Mouse (Mus musculus) erythroblast, embryonic 14.5 days (primary cell): ENCODE measurements around the gene Sdcbp2. TPM values are rescaled to one million over a fixed set of nuclear protein-coding genes. Genes with fewer than 3 reads are reported as not detected.

Experiments
- H3K27me3 ChIP-seq: 2 replicates; pipeline ENCODE4 v1.6.1; 2012; ENCODE audit warnings: inconsistent platforms; ENCODE audit not compliant: control insufficient read depth
- H3K36me3 ChIP-seq: 2 replicates; pipeline ENCODE4 v1.6.1; 2012; ENCODE audit warnings: mild to moderate bottlenecking, inconsistent platforms; ENCODE audit not compliant: control insufficient read depth
- H3K4me1 ChIP-seq: 2 replicates; pipeline ENCODE4 v1.6.1; 2012; ENCODE audit warnings: inconsistent platforms; ENCODE audit not compliant: control insufficient read depth
- H3K4me3 ChIP-seq: replicated peaks from 2 replicates; pipeline ENCODE3; 2012; ENCODE audit warnings: moderate library complexity, mild to moderate bottlenecking, inconsistent platforms
- H3K9me3 ChIP-seq: 2 replicates; pipeline ENCODE4 v1.6.1; 2012; ENCODE audit warnings: low read length, inconsistent platforms, mixed read lengths; ENCODE audit not compliant: control insufficient read depth
- GATA1 ChIP-seq: IDR thresholded peaks from 2 replicates; pipeline ENCODE4 v1.6.1; 2012; ENCODE audit warnings: low read length, inconsistent platforms, mixed read lengths
- TAL1 ChIP-seq: IDR thresholded peaks from 3 replicates; pipeline ENCODE4 v1.6.1; 2012; ENCODE audit warnings: low read length, inconsistent platforms, mixed read lengths
- polyA plus RNA-seq: library from polyadenylated mRNA; stranded (reverse); fragments of >175 nt; gene quantifications from 2 replicates; pipeline ENCODE4 v1.2.3, GENCODE M21; 2012

The Sdcbp2 gene
- polyA plus RNA-seq, 1 experiment: not detected

- Histone ChIP-seq H3K4me1 (no peaks in the 10 kb centered on the region), H3K9me3 (no peaks in the 10 kb centered on the region), H3K4me3 (no peak overlapping the region), H3K36me3 (peaks cover 26% of the 10 kb centered on the region), H3K27me3 (no peaks in the 10 kb centered on the region)
- TF ChIP-seq TAL1 (no peak), GATA1 (no peak)
Observed at GRCm38 (mm10) chr2:151564006-151564405, 8.4 kb upstream of the Sdcbp2 start.

DNA sequence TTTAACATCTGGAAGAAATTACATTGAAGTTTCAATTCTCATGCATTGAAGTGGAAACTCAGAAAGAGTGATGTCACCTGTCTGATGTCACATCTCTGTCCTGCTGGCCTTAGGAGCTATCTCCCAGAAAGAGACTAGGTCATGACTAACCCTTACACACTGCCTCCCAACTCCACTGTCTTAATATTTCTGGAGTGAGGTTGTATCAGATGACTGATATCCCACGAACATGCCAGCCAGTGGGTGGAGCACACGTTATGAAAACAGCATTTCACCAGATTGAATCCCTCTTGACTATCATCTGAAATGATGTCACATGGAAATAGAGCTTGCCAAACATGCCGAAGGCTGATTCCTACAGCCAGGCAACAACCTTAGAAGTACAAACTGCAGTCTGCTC lies 7.4 kb upstream of the Sdcbp2 start:
- H3K4me1 ChIP-seq: no peaks in the 10 kb centered on the region
- H3K27me3 ChIP-seq: no peaks in the 10 kb centered on the region
- H3K9me3 ChIP-seq: no peaks in the 10 kb centered on the region
- peaks cover 17% of the 10 kb centered on the region for H3K36me3 ChIP-seq
- no peak for TF ChIP-seq GATA1
- no peak for TF ChIP-seq TAL1
- no peak overlapping the region for H3K4me3 ChIP-seq

GRCm38 (mm10) chr2:151566856-151567255 lies 5.6 kb upstream of the Sdcbp2 start:
- Histone ChIP-seq H3K4me3 (no peak overlapping the region), H3K9me3 (no peaks in the 10 kb centered on the region), H3K4me1 (no peaks in the 10 kb centered on the region), H3K27me3 (no peaks in the 10 kb centered on the region), H3K36me3 (peaks cover 6% of the 10 kb centered on the region)
- no peak for TF ChIP-seq TAL1
- no peak for TF ChIP-seq GATA1

DNA sequence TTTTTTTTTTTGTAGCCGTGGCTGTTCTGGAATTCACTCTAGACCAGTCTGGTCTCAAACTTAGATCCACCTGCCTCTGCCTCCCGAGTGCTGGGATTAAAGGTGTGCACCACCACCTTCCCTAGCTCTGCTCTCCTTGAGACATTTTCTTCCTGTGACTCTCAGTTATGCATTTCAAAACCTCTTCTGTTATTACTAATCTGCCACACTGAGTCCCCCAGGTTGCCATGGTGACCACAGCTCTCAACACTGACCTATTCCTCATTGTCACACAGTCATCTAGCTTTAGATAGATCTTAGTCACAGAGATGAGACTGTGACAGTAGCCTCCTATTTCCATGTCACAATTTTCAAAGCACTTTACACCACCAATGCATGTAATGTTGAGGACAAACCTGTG lies 3.0 kb upstream of the Sdcbp2 start:
- Histone ChIP-seq H3K4me3 (no peak overlapping the region), H3K4me1 (no peaks in the 10 kb centered on the region), H3K9me3 (no peaks in the 10 kb centered on the region), H3K36me3 (no peaks in the 10 kb centered on the region), H3K27me3 (no peaks in the 10 kb centered on the region)
- TF ChIP-seq GATA1 (no peak), TAL1 (no peak)

DNA sequence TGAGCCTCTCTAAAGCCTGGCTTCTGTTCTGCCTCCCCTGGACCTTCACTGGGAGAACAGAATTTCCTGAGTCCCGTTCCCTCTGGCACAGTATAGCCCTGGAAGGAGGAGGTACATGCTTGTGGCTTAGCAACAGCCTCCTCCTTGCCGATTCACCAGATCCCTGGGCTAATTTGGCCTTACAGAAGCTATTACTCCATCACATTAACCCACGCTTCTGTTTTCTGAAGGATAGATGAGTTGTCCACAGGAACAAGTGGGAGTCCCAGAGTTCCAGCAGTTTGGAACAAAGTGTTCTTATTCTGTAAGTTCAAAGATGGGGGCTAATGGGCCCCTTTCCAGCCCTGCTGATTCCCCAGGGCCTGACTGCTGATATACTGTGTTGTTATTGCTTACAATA lies 1.2 kb downstream of the Sdcbp2 start:
- H3K9me3 ChIP-seq: no peaks in the 10 kb centered on the region
- no peak for TF ChIP-seq TAL1
- no peak for TF ChIP-seq GATA1
- peaks cover 18% of the 10 kb centered on the region for H3K27me3 ChIP-seq
- no peaks in the 10 kb centered on the region for H3K36me3 ChIP-seq
- peaks cover 7% of the 10 kb centered on the region for H3K4me1 ChIP-seq
- no peak overlapping the region for H3K4me3 ChIP-seq

- H3K27me3 ChIP-seq: peaks cover 18% of the 10 kb centered on the region
- TF ChIP-seq TAL1 (no peak), GATA1 (no peak)
- H3K4me1 ChIP-seq: peaks cover 7% of the 10 kb centered on the region
- no peak overlapping the region for H3K4me3 ChIP-seq
- no peaks in the 10 kb centered on the region for H3K9me3 ChIP-seq
- H3K36me3 ChIP-seq: no peaks in the 10 kb centered on the region
Observed at GRCm38 (mm10) chr2:151574607-151575006, 2.2 kb downstream of the Sdcbp2 start.

DNA sequence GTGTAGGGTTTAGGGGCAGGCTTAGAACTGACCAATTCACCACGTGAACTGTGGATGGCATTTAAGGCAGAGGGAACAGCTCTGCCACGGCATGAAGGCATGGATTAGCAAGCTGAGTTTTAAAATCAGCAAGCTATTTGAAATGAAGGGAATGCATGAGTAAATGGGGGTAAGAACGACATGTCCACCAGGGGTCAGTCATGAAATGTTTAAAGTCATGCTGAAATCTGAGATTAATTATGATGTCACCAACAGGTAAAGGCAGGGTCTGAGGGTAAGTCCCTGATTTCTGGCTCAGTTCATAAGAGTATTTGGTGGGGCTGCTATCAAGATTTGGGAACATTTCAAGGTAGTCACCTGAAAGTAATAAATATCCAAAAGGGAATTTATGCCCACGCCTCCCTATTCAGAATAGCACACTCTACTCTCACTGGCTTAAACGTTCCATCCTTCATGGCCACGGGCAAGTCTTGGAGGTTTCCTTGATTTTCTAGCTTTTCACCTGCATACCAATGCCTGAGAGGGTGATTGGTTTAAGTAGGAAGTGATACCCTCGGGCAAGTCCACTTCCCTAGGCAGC lies 2.8 kb downstream of the Sdcbp2 start:
- peaks cover 18% of the 10 kb centered on the region for H3K27me3 ChIP-seq
- TF ChIP-seq TAL1: no peak
- TF ChIP-seq GATA1: no peak
- peaks cover 7% of the 10 kb centered on the region for H3K4me1 ChIP-seq
- H3K4me3 ChIP-seq: no peak overlapping the region
- H3K36me3 ChIP-seq: no peaks in the 10 kb centered on the region
- H3K9me3 ChIP-seq: no peaks in the 10 kb centered on the region

DNA sequence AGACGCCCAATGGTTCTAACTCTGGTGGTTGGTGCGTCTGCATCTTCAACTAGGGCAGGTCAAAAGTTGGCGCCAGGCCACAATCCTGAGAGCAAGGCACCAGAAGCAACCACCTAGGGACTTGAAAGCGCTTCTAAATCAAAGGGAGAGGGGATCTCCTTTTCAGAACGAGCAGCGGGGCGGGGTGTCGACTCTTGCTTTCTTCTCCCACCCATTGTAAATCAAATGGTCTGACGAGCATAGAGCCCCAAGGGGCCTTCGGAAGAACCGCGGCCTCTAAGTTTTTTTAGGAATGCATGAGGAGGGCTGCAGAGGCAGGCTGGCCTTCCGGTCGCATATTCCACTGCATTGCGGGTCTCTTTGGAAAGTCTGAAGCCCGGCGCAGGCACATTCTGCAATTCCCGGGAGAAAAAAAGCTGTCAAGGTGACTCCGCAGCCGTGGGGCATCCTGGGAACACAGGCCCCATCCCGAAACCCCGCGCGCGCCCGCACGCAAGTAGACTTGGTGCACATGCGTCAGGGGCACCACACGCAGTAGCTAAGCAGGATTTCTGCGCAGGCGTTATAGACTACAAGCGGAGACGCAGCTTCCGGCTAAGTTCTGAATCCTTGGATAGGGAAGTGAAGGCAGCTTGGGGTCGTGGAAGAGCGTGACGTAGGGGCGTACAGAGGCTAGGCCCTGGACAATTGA lies 3.4 kb downstream of the Sdcbp2 start:
- Histone ChIP-seq H3K27me3 (peaks cover 18% of the 10 kb centered on the region), H3K9me3 (no peaks in the 10 kb centered on the region), H3K4me3 (peak overlapping the region; percentile 53), H3K36me3 (no peaks in the 10 kb centered on the region), H3K4me1 (peaks cover 7% of the 10 kb centered on the region)
- no peak for TF ChIP-seq TAL1
- TF ChIP-seq GATA1: no peak

- H3K4me1 ChIP-seq: peaks cover 7% of the 10 kb centered on the region
- no peaks in the 10 kb centered on the region for H3K9me3 ChIP-seq
- no peaks in the 10 kb centered on the region for H3K36me3 ChIP-seq
- no peak overlapping the region for H3K4me3 ChIP-seq
- peaks cover 18% of the 10 kb centered on the region for H3K27me3 ChIP-seq
- TF ChIP-seq TAL1: no peak
- TF ChIP-seq GATA1: no peak
Observed at GRCm38 (mm10) chr2:151579183-151579582, 6.8 kb downstream of the Sdcbp2 start.
